Mouse (Mus musculus): ENCODE data around the gene Mettl8.

The Mettl8 gene

GRCm38 (mm10) chr2:70920937-70921596 lies 134.3 kb downstream of the Mettl8 start:
- ChIA-PET POLR2A (interaction anchor here in 2 of 4 experiments (0.7 to 1.1 kb wide), 2 partner anchors 11 to 28 kb away, joined by 4 to 11 read pairs; no protein-coding TSS in a partner anchor), CTCF (interaction anchor here in 2 of 4 experiments (0.6 kb wide), 2 partner anchors 29 to 825 kb away, joined by 4 to 9 read pairs; no protein-coding TSS in a partner anchor)

GRCm38 (mm10) chr2:70919913-70920522 lies 135.4 kb downstream of the Mettl8 start:
- POLR2A ChIA-PET: interaction anchor here in 2 of 4 experiments (0.5 to 0.6 kb wide), 2 partner anchors 85 to 97 kb away, joined by 3 to 6 read pairs; no protein-coding TSS in a partner anchor
- CTCF ChIA-PET: no interaction called here

- POLR2A ChIA-PET: interaction anchor here in 3 of 4 experiments (0.5 to 2.2 kb wide), 8 partner anchors 9 to 131 kb away, joined by 3 to 7 read pairs (median 4); no protein-coding TSS in a partner anchor
These were observed 136.9 kb downstream of the Mettl8 start for GRCm38 (mm10) chr2:70918516-70918915.

More at GRCm38 (mm10) chr2:70918516-70918915, 136.9 kb downstream of the Mettl8 start:
- CTCF ChIA-PET: interaction anchor here in 1 of 4 experiments (0.6 kb wide), 1 partner anchor 214 kb away, joined by 3 read pairs; no protein-coding TSS in a partner anchor

Data from embryonic stem cell, embryonic (primary cell).